ENCODE assay signal across 21 mouse cellular contexts in the genomic region with DNA sequence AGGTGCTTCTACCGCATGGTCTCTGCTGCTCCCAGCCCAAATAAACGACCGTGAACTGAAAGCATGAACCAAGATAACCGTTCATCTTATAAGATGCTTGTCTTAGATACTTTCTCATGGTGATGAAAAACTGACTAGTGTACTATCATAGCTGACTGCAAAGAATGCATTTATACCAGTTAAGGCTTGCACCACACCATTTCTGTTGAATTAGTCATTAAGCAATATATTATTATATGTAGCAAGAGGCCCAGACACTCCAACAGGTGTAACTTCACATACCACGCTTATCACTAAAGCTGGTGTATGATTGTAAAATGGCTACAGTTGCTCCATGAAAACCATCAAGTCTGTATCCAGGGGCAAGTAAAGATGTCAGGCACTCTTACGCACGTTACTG. TPM values are rescaled to one million over a fixed set of nuclear protein-coding genes. Genes with fewer than 3 reads are reported as not detected.
"Had no signal": no experiment of that assay in that cellular context is flagged by ENCODE, and none has a peak within 500 bp of the region (broad histone marks: within the 10 kb centered on the region; RNA-seq: fewer than 3 reads in every experiment).

No protein-coding gene starts in this region.

- H3K27me3 ChIP-seq: lung, embryonic 15.5 days; midbrain, embryonic 12.5 days; neural tube, embryonic 13.5 days; neural tube, embryonic 15.5 days; stomach, embryonic 15.5 days had no signal

- H3K9me3 ChIP-seq: lung, embryonic 15.5 days; midbrain, embryonic 10.5 days; midbrain, embryonic 12.5 days; neural tube, embryonic 13.5 days; neural tube, embryonic 15.5 days; stomach, embryonic 15.5 days had no signal

- DNase-seq: liver, postnatal 0 days; lung, adult 2 months; lung, postnatal 14 days; lung, postnatal 4 days; midbrain, embryonic 14.5 days; retina, postnatal 1 day; right cerebral cortex, adult 18-20 months; right cerebral cortex, postnatal 25 days; thymus, adult 2 months; thymus, postnatal 25 days; thymus, postnatal 4 days had no signal

- H3K36me3 ChIP-seq: lung, embryonic 15.5 days; midbrain, embryonic 10.5 days; midbrain, embryonic 12.5 days; neural tube, embryonic 13.5 days; neural tube, embryonic 15.5 days; stomach, embryonic 15.5 days had no signal

- H3K4me3 ChIP-seq: lung, embryonic 15.5 days; midbrain, embryonic 10.5 days; midbrain, embryonic 12.5 days; myocyte; neural tube, embryonic 13.5 days; neural tube, embryonic 15.5 days; stomach, embryonic 15.5 days had no signal

- H3K4me1 ChIP-seq: lung, embryonic 15.5 days; midbrain, embryonic 10.5 days; midbrain, embryonic 12.5 days; neural tube, embryonic 13.5 days; neural tube, embryonic 15.5 days; stomach, embryonic 15.5 days had no signal

- ATAC-seq: liver, postnatal 0 days; lung, postnatal 0 days; midbrain, embryonic 16.5 days had no signal

- H3K9ac ChIP-seq: liver, postnatal 0 days; lung, embryonic 15.5 days; midbrain, embryonic 12.5 days; neural tube, embryonic 13.5 days; neural tube, embryonic 15.5 days; stomach, embryonic 15.5 days had no signal

- H3K4me2 ChIP-seq: lung, embryonic 15.5 days; midbrain, embryonic 12.5 days; neural tube, embryonic 13.5 days; neural tube, embryonic 15.5 days; stomach, embryonic 15.5 days had no signal

- H3K27ac ChIP-seq: lung, embryonic 15.5 days; midbrain, embryonic 10.5 days; midbrain, embryonic 12.5 days; neural tube, embryonic 13.5 days; neural tube, embryonic 15.5 days; stomach, embryonic 15.5 days; stomach, postnatal 0 days had no signal

RNA-seq across cellular contexts. Expression of gene Abcc2, which starts 7.8 kb away (rescaled TPM):
- polyA plus RNA-seq: midbrain, embryonic 12.5 days; midbrain, embryonic 14.5 days; myocyte had no signal
